Mouse (Mus musculus): Measurements from ENCODE around the gene Spopl.
"Not testable (repeated sequence)": the region's sequence is repeated elsewhere in the genome, so short reads cannot be mapped to it uniquely, and the experiment has no call there.

DNA sequence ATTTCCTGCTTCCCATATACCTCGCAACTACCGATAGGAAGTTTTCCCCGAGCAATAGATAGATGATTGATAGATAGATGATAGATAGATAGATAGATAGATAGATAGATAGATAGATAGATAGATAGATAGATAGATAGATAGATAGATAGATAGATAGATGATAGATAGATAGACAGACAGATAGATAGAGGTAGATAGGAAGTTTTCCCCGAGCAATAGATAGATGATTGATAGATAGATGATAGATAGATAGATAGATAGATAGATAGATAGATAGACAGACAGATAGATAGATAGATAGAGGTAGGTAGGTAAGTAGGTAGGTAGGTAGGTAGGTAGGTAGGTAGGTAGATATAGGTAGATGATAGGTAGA lies 239 bp upstream of the Spopl start:
- not testable (repeated sequence) for TF ChIP-seq EP300, CTCF (IDR thresholded peaks at IDR 0.05; ENCODE audit: low read depth)

All from heart, postnatal 0 days (tissue).